Mouse (Mus musculus) liver, embryonic 11.5 days (tissue): ENCODE results near the gene Vill. TPM values are rescaled to one million over a fixed set of nuclear protein-coding genes. Genes with fewer than 3 reads are reported as not detected.

ENCODE experiments used
- ATAC-seq: fragments of 200-750 bp; cut with Nextera tagmentation; replicated peaks from 2 replicates; pipeline ENCODE4 v1.8.0; 2017; ENCODE audit warnings: moderate number of reproducible peaks, mild to moderate bottlenecking, moderate TSS enrichment, moderate library complexity; ENCODE audit not compliant: low FRiP score
- DNase-seq: peaks from one replicate; pipeline ENCODE4 v3.0.0-alpha.2; 2017; ENCODE audit warnings: low spot score
- H3K27ac ChIP-seq: fragments of 300-500 bp; sonication (generic); 2 replicates; pipeline ENCODE4 v1.5.1; 2014; ENCODE audit warnings: mild to moderate bottlenecking, low read depth, low read length, control low read depth
- H3K27me3 ChIP-seq: fragments of 300-500 bp; sonication (generic); replicated peaks from 2 replicates; pipeline ENCODE4 v1.6.1; 2014; ENCODE audit warnings: low read length, mixed read lengths; ENCODE audit not compliant: control insufficient read depth, insufficient read depth
- H3K36me3 ChIP-seq: fragments of 300-500 bp; sonication (generic); 2 replicates; pipeline ENCODE4 v1.6.1; 2014; ENCODE audit warnings: mild to moderate bottlenecking, low read length, moderate library complexity, mixed read lengths; ENCODE audit not compliant: control insufficient read depth, insufficient read depth
- H3K4me1 ChIP-seq: fragments of 300-500 bp; sonication (generic); replicated peaks from 2 replicates; pipeline ENCODE4 v1.6.1; 2014; ENCODE audit warnings: low read length, mixed read lengths; ENCODE audit not compliant: control insufficient read depth, insufficient read depth
- H3K4me2 ChIP-seq: fragments of 300-500 bp; sonication (generic); 2 replicates; pipeline ENCODE4 v1.6.1; 2014; ENCODE audit warnings: mild to moderate bottlenecking, control low read depth, moderate library complexity
- H3K4me3 ChIP-seq: fragments of 300-500 bp; sonication (generic); 2 replicates; pipeline ENCODE4 v1.5.1; 2014; ENCODE audit warnings: low read depth, low read length, control low read depth
- H3K9ac ChIP-seq: fragments of 300-500 bp; sonication (generic); 2 replicates; pipeline ENCODE4 v1.6.1; 2014; ENCODE audit warnings: low read depth, low read length, control low read depth
- H3K9me3 ChIP-seq: fragments of 300-500 bp; sonication (generic); 2 replicates; pipeline ENCODE4 v1.6.1; 2016; ENCODE audit warnings: low read length, inconsistent platforms, mixed read lengths; ENCODE audit not compliant: control insufficient read depth
- WGBS: fragments of 180-500 bp; shearing (Covaris S2); extraction: QIAGEN DNeasy Blood & Tissue Kit; methylation state at CpG from one replicate; pipeline ENCODE4 v1.1.7; 2014; 5-methylcytosine and 5-hydroxymethylcytosine counted together
- polyA plus RNA-seq: library from polyadenylated mRNA; unstranded; fragments of >200 nt; fragmentation: Nextera tagmentation; extraction: Ambion mirVana; gene quantifications from 2 replicates; pipeline ENCODE4 v1.2.1, GENCODE M21; 2014

The Vill gene
- polyA plus RNA-seq, 1 experiment from 2014 or later: 22.7 TPM

DNA sequence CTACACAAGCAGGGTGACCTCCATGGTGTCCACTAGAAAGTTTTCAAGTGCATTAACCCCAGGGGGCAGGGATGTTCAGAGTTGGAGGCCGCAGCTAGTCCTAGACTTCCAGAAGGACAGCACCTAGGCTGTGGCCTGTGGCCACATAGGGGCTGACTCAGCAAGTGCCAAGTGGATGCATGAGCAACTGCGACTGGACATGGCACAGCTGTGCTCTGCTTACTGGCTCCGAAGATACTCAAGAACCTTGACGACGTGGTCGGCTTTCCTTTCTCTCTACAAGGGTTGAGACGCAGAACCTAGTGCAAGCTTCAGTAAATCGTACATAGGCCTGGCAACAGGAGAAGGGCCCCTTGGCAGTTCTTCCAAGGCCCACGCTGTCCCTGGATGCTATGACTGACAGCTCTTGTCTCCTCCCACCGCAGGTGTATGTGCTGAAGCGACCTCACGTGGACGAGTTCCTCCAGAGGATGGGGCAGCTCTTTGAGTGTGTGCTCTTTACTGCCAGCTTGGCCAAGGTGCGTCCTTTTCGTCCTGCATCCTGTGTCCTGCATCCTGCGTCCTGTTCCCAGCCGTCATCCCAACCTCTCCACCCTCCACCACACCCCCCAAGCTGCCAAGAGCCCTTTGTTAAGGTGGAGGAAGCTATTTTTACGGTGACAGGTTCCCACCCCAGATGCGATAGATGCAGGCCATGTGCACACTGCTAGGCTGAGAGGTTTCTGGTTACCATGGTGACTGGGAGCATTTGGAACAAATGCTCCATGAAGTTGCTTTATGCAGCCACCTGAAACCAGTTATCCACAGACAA, 19.3 kb upstream of the Vill start:
- DNase-seq (no peak), ATAC-seq (no peak)
- Histone ChIP-seq H3K4me2 (no peak overlapping the region), H3K27ac (no peak overlapping the region), H3K4me3 (no peak overlapping the region), H3K36me3 (no peaks in the 10 kb centered on the region), H3K9me3 (no peaks in the 10 kb centered on the region), H3K4me1 (no peaks in the 10 kb centered on the region), H3K9ac (no peak overlapping the region), H3K27me3 (no peaks in the 10 kb centered on the region)
- WGBS: 84% methylated on average over 19 of the region's 19 CpGs

DNA sequence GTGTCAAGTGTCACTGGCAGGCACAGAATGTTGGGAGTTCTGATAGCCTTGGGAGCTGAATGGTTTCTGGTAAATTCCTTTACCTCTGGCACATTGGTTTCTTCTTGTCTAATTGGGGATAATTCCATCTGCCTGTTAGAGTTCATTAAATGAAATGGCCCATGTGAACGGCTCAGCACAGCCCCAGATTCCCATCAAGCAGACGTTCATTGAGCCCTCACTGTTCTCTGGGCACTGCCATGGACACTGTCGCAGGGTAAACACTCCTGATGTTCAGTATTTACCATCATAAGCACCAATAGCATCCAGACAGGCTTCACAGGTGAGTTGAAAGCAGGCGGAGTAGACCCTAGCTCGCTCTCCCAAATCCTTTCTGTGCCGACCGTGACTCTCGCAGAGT, 18.5 kb upstream of the Vill start:
- Histone ChIP-seq H3K4me1 (no peaks in the 10 kb centered on the region), H3K4me2 (no peak overlapping the region), H3K36me3 (no peaks in the 10 kb centered on the region)

DNA sequence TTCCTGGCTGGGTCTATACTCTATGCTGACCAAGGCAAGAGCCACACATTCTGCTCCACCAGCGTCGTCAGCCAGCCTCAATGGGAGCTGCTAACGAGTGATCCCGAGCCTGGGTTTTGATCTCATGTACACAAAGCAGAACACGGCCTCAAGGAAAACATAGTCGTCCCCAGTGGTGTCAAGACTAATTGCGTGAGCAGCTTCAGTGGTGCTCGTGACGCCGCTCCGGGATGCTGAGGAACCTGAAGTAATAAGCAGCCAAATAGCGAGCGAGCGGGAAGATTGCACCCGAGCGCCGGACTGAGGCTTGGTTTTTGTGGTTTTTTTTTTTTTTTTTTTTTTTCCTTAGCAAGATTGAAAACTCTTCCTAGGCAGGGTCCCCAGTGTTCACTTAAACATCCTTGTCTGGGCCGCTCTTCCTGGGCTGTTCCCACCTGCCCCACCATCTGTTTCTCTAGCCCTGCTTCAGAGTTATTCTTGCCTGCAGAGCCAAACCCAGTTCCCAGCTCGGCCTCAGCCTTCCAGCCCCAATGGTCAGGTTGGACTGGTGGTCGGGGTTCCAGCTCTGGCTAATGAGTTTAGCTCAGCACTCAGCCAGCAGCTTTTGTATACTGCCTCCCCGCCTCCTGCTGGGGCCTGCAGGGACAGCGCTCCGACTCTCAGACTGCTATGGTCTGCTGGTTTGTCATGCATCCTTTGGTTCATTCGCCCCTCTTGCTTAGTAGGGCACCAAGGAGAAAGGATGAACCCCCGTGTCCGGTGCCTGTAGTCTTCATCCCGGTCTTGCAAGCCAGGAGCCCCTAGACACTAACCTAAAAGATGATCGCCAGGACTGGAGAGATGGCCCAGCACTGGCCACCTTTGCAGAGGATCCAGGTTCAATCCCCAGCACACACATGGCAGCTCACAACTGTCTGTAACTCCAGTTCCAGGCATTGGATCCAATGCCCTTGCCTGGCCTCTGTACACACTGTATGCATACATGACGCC, 17.6 kb upstream of the Vill start:
- WGBS: 83% methylated on average over 29 of the region's 29 CpGs
- Histone ChIP-seq H3K9me3 (no peaks in the 10 kb centered on the region), H3K27me3 (no peaks in the 10 kb centered on the region), H3K4me1 (no peaks in the 10 kb centered on the region), H3K4me3 (no peak overlapping the region), H3K27ac (no peak overlapping the region), H3K36me3 (no peaks in the 10 kb centered on the region), H3K4me2 (no peak overlapping the region), H3K9ac (no peak overlapping the region)
- DNase-seq (no peak), ATAC-seq (no peak)

More for the DNA sequence above, 18.5 kb upstream of the Vill start:
- ATAC-seq: no peak
- DNase-seq: no peak
- no peaks in the 10 kb centered on the region for H3K27me3 ChIP-seq
- no peak overlapping the region for H3K4me3 ChIP-seq
- H3K9me3 ChIP-seq: no peaks in the 10 kb centered on the region
- 90% methylated on average over 8 of the region's 8 CpGs for WGBS
- no peak overlapping the region for H3K27ac ChIP-seq
- H3K9ac ChIP-seq: no peak overlapping the region

DNA sequence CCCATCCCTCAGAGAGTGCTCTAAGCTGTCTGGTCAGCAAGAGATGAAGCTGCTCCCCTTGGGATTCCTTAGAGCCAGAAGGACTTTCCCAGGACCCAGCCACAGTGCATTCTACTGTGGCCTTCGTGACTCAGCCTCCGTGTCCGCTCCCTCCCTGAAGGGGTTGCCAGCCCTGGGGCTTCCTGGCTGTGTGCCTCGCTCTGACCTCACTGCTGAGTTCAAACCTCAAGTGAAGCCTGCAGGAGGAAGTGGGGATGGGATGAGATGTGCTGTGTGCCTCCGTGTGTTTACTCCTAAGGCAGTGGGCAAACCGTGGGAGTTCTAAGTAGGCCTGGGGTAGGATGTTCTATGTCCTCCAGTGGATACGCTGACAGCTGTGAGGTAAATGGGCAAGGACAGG, 16.7 kb upstream of the Vill start:
- WGBS: 52% methylated on average over 7 of the region's 7 CpGs
- no peak for DNase-seq
- no peaks in the 10 kb centered on the region for H3K9me3 ChIP-seq
- H3K4me2 ChIP-seq: no peak overlapping the region
- H3K27me3 ChIP-seq: no peaks in the 10 kb centered on the region
- no peak overlapping the region for H3K27ac ChIP-seq
- no peaks in the 10 kb centered on the region for H3K4me1 ChIP-seq
- H3K9ac ChIP-seq: no peak overlapping the region
- H3K36me3 ChIP-seq: peaks cover 4% of the 10 kb centered on the region
- ATAC-seq: no peak
- H3K4me3 ChIP-seq: no peak overlapping the region

DNA sequence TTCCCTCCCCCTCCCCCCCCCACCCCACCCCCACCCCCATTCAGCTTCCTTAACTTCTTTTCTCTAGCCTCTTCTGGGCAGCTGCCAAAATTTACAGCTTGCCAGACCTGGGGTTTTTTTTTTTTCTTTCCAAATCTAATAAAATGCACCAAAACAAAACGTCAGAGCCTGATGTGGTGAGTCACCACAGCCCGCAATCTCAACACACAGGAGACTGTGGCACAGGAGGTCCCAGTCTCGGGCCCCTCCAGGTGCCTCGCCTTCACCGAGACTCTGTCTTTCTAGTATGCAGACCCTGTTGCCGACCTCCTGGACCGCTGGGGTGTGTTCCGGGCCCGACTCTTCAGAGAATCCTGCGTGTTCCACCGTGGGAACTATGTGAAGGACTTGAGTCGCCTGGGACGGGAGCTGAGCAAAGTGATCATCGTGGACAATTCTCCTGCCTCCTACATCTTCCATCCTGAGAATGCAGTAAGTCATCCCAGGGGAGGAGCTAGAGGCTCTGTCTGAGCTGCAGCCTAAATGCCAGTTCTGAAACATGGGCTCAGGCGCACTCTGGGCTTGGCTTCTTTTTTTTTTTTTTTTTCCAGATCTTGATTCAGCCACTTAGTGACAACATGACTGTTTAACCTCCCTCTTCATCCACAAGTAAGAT, 15.4 kb upstream of the Vill start:
- no peak overlapping the region for H3K27ac ChIP-seq
- peaks cover 4% of the 10 kb centered on the region for H3K36me3 ChIP-seq
- H3K9ac ChIP-seq: no peak overlapping the region
- ATAC-seq: no peak
- H3K27me3 ChIP-seq: no peaks in the 10 kb centered on the region
- no peaks in the 10 kb centered on the region for H3K4me1 ChIP-seq
- H3K4me2 ChIP-seq: no peak overlapping the region
- no peaks in the 10 kb centered on the region for H3K9me3 ChIP-seq
- H3K4me3 ChIP-seq: no peak overlapping the region
- DNase-seq: no peak
- 80% methylated on average over 15 of the region's 15 CpGs for WGBS

DNA sequence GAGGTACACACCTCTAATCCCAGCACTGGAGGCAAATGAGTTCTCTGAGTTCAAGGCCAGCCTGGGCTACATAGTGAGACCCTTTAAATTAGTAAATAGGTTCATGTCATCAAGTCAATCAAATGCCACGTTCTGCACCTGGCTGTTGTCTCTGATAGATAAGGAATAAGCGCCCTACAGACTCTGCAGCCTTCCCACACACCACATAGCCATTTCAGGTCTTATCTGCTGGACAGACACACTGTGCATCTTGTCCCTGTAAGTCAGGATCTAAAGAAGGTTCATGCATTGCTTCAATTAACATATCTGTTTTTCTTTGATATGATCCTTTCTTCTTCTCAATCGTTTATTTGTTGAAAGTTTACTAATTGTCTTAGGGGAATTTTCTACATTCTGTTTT, 14.0 kb upstream of the Vill start:
- no peak overlapping the region for H3K4me2 ChIP-seq
- H3K27ac ChIP-seq: no peak overlapping the region
- H3K9ac ChIP-seq: no peak overlapping the region
- DNase-seq: no peak
- 59% methylated on average over 3 of the region's 3 CpGs for WGBS
- no peaks in the 10 kb centered on the region for H3K9me3 ChIP-seq
- H3K4me1 ChIP-seq: no peaks in the 10 kb centered on the region
- H3K36me3 ChIP-seq: peaks cover 4% of the 10 kb centered on the region
- ATAC-seq: peak; percentile 60; the same call in 1 of the 2 replicates
- H3K4me3 ChIP-seq: no peak overlapping the region
- H3K27me3 ChIP-seq: no peaks in the 10 kb centered on the region

DNA sequence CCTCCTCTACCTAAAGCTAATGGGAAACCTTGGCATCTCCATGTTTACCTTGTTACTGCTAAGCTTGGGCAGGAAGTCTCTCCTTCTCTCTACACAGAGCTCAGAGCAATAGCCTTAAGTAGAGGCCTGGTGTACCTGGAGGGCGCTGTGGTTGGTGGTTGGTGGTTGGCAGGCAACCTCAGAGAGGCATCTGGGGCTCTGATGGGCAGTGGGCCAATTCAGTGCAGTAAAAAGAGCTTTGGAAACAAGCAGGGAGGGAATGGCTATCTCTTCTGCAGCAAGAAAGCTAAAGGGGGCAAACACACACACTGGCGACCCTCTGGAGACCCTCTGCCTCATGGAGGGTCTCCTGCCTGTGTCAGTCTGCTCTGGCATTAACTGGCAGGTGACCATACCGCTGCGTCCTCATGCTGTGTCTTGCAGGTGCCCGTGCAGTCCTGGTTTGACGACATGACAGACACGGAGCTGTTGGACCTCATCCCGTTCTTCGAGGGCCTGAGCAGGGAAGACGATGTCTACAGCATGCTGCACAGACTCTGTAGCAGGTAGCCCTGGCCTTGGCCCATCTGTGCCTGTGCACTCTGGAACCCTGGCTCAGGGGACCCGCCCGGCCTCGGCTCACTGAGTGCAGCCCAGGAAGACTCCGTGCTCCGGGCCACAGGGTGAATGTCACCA, 12.3 kb upstream of the Vill start:
- WGBS: 91% methylated on average over 15 of the region's 15 CpGs
- DNase-seq (no peak), ATAC-seq (no peak)
- Histone ChIP-seq H3K9me3 (no peaks in the 10 kb centered on the region), H3K4me1 (no peaks in the 10 kb centered on the region), H3K27me3 (no peaks in the 10 kb centered on the region), H3K9ac (no peak overlapping the region), H3K4me3 (no peak overlapping the region), H3K4me2 (no peak overlapping the region), H3K27ac (no peak overlapping the region), H3K36me3 (peaks cover 4% of the 10 kb centered on the region)
